Mouse (Mus musculus) adipocyte (in vitro differentiated cells): ENCODE measurements at regions not wholly inside any gene's neighbourhood (a gene's known extent, or its start where the extent isn't known, plus 50 kb on each side); places are given as distances from the start of the nearest gene placed in this dataset.
A peak's percentile ranks its signal among the peaks of the same experiment; 100 is the strongest.

Experiments used
- DNase-seq: peaks from one replicate; pipeline ENCODE4 v3.0.0-alpha.2; 2016; ENCODE audit warnings: low spot score

GRCm38 (mm10) chr13:37468304-37469178 lies 123.5 kb downstream of the Ly86 start:
- peak; percentile 75 for DNase-seq

GRCm38 (mm10) chr13:37470230-37470907 lies 125.4 kb downstream of the Ly86 start:
- DNase-seq: peak; percentile 44

- no peak for DNase-seq
These were observed 128.4 kb downstream of the Ly86 start for GRCm38 (mm10) chr13:37473359-37473758.

- no peak for DNase-seq
These were observed 130.8 kb downstream of the Ly86 start for GRCm38 (mm10) chr13:37475804-37476203.

GRCm38 (mm10) chr13:37476256-37477053 lies 131.4 kb downstream of the Ly86 start:
- DNase-seq: no peak

GRCm38 (mm10) chr13:37477342-37477741 lies 132.3 kb downstream of the Ly86 start:
- DNase-seq: no peak

- no peak for DNase-seq
These were observed 132.9 kb downstream of the Ly86 start for GRCm38 (mm10) chr13:37477749-37478548.

GRCm38 (mm10) chr13:37479182-37479691 lies 134.2 kb downstream of the Ly86 start:
- DNase-seq: no peak

- DNase-seq: no peak
These were observed 136.5 kb downstream of the Ly86 start for GRCm38 (mm10) chr13:37481514-37481913.

- DNase-seq: peak; percentile 82
These were observed 137.0 kb downstream of the Ly86 start for GRCm38 (mm10) chr13:37482038-37482437.

- DNase-seq: peak; percentile 94
These were observed 137.6 kb downstream of the Ly86 start for GRCm38 (mm10) chr13:37482589-37482988.

GRCm38 (mm10) chr13:37483010-37483855 lies 138.2 kb downstream of the Ly86 start:
- DNase-seq: peak; percentile 75

GRCm38 (mm10) chr13:37484631-37485030 lies 139.6 kb downstream of the Ly86 start:
- no peak for DNase-seq

- peak; percentile 72 for DNase-seq
These were observed 147.3 kb downstream of the Ly86 start for GRCm38 (mm10) chr13:37492115-37493001.

- DNase-seq: no peak
These were observed 148.3 kb downstream of the Ly86 start for GRCm38 (mm10) chr13:37493331-37493730.

- no peak for DNase-seq
These were observed 150.4 kb downstream of the Ly86 start for GRCm38 (mm10) chr13:37495272-37495932.

GRCm38 (mm10) chr13:37497986-37498385 lies 153.0 kb downstream of the Ly86 start:
- DNase-seq: no peak

GRCm38 (mm10) chr13:37500668-37501286 lies 155.8 kb downstream of the Ly86 start:
- DNase-seq: no peak
